Mouse (Mus musculus) left cerebral cortex, adult 2 months (tissue): ENCODE data around the gene Spsb1. TPM values are rescaled to one million over a fixed set of nuclear protein-coding genes. Genes with fewer than 3 reads are reported as not detected.

Experiments used
- DNase-seq, 2 experiments: peaks; one replicate each; pipeline ENCODE4 v3.0.0; 2021 to 2022; ENCODE audit warnings: low spot score in 2 of 2, mixed read lengths in 1 of 2; ENCODE audit errors: extremely low spot score in 1 of 2
- H3K27ac ChIP-seq: fragments of 200-600 bp; 2 replicates; pipeline ENCODE4 v1.8.1; 2022
- H3K4me3 ChIP-seq: fragments of 200-600 bp; 2 replicates; pipeline ENCODE4 v1.8.1; 2022
- CTCF ChIP-seq: fragments of 200-600 bp; IDR thresholded peaks from 2 replicates; pipeline ENCODE4 v1.8.1; 2022; ENCODE audit warnings: antibody characterized with exemption, mild to moderate bottlenecking, moderate library complexity
- intact Hi-C: fragments of 180-260 bp; cut with DNase I; formaldehyde crosslinking; loops from one replicate; pipeline ENCODE4 v1.15.1; 2025
- total RNA-seq, 2 experiments: library from RNA; stranded (reverse); gene quantifications; 2 replicates each; pipeline ENCODE4 v1.2.3; 2021

The Spsb1 gene
- total RNA-seq, 2 experiments from 2014 or later: 15.2 to 17.5 TPM

GRCm38 (mm10) chr4:149855892-149856807, 98.7 kb downstream of the Spsb1 start:
- TF ChIP-seq CTCF: no peak
- Histone ChIP-seq H3K4me3 (no peak overlapping the region), H3K27ac (peak overlapping the region; percentile 73)
- intact Hi-C loops: no loop called here
- DNase-seq: no peak

- Histone ChIP-seq H3K4me3 (peak overlapping the region; percentile 20), H3K27ac (peak overlapping the region; percentile 73)
- no peak for TF ChIP-seq CTCF
- intact Hi-C loops: no loop called here
- no peak for DNase-seq
These were observed 99.5 kb downstream of the Spsb1 start for GRCm38 (mm10) chr4:149855180-149855891.

- Histone ChIP-seq H3K27ac (peak overlapping the region; percentile 28), H3K4me3 (peak overlapping the region; percentile 20)
- intact Hi-C loops: no loop called here
- no peak for TF ChIP-seq CTCF
- DNase-seq: no peak
These were observed 100.1 kb downstream of the Spsb1 start for GRCm38 (mm10) chr4:149854770-149855169.

GRCm38 (mm10) chr4:149854301-149854708, 100.5 kb downstream of the Spsb1 start:
- peak; percentile 26 for TF ChIP-seq CTCF
- peak overlapping the region; percentile 20 for H3K4me3 ChIP-seq
- DNase-seq: peak in 1 of 2 experiments; percentile 49
- peak overlapping the region; percentile 28 for H3K27ac ChIP-seq
- intact Hi-C loops: no loop called here

GRCm38 (mm10) chr4:149853698-149854284, 101.1 kb downstream of the Spsb1 start:
- DNase-seq: no peak
- Histone ChIP-seq H3K4me3 (peak overlapping the region; percentile 20; the same call in 1 of the 2 replicates), H3K27ac (no peak overlapping the region)
- no peak for TF ChIP-seq CTCF
- intact Hi-C loops: no loop called here

GRCm38 (mm10) chr4:149851554-149851953, 103.3 kb downstream of the Spsb1 start:
- intact Hi-C loops: no loop called here
- no peak overlapping the region for H3K27ac ChIP-seq
- DNase-seq: no peak
- no peak for TF ChIP-seq CTCF
- H3K4me3 ChIP-seq: no peak overlapping the region

GRCm38 (mm10) chr4:149850674-149851073, 104.2 kb downstream of the Spsb1 start:
- no peak overlapping the region for H3K27ac ChIP-seq
- intact Hi-C loops: no loop called here
- no peak for TF ChIP-seq CTCF
- no peak overlapping the region for H3K4me3 ChIP-seq
- DNase-seq: no peak

GRCm38 (mm10) chr4:149850045-149850444, 104.8 kb downstream of the Spsb1 start:
- no peak for DNase-seq
- Histone ChIP-seq H3K27ac (no peak overlapping the region), H3K4me3 (no peak overlapping the region)
- no peak for TF ChIP-seq CTCF
- intact Hi-C loops: no loop called here

GRCm38 (mm10) chr4:149849035-149849434, 105.8 kb downstream of the Spsb1 start:
- intact Hi-C loops: no loop called here
- no peak for TF ChIP-seq CTCF
- H3K4me3 ChIP-seq: no peak overlapping the region
- DNase-seq: no peak
- H3K27ac ChIP-seq: no peak overlapping the region

GRCm38 (mm10) chr4:149846861-149847631, 107.8 kb downstream of the Spsb1 start:
- H3K4me3 ChIP-seq: no peak overlapping the region
- intact Hi-C loops: no loop called here
- DNase-seq: no peak
- TF ChIP-seq CTCF: no peak
- no peak overlapping the region for H3K27ac ChIP-seq

Other genes starting within 250 kb of the Spsb1 start
- 10 to 100 TPM; 63.3 to 67.9 TPM for gene Tmem201, start 217.0 kb downstream of the Spsb1 start, total RNA-seq
- 10 to 100 TPM; 25.9 to 30.2 TPM for gene Slc25a33, start 180.8 kb downstream of the Spsb1 start, total RNA-seq
- gene H6pd, start 54.0 kb upstream of the Spsb1 start, total RNA-seq: 10 to 100 TPM; 11.6 to 16.0 TPM
- 1 to 10 TPM; 1.5 TPM for gene Gpr157, start 132.3 kb upstream of the Spsb1 start, total RNA-seq
- gene Slc2a5, start 164.2 kb upstream of the Spsb1 start, total RNA-seq: 1 to 10 TPM; 4.5 to 4.7 TPM
- not detected for gene Slc2a7, start 193.9 kb upstream of the Spsb1 start, total RNA-seq
- gene Car6, start 246.3 kb upstream of the Spsb1 start, total RNA-seq: not detected